Mouse (Mus musculus) liver, embryonic 16.5 days (tissue): ENCODE measurements at regions not wholly inside any gene's neighbourhood (a gene's known extent, or its start where the extent isn't known, plus 50 kb on each side); places are given as distances from the start of the nearest gene placed in this dataset.

Experiments
- ATAC-seq: fragments of 200-750 bp; cut with Nextera tagmentation; 2 replicates; pipeline ENCODE4 v1.8.0; 2017; ENCODE audit warnings: low read depth, mild to moderate bottlenecking, moderate number of reproducible peaks, moderate library complexity
- H3K27ac ChIP-seq: fragments of 300-500 bp; sonication (generic); 2 replicates; pipeline ENCODE4 v1.5.1; 2014; ENCODE audit warnings: mild to moderate bottlenecking, low read length
- H3K27me3 ChIP-seq: fragments of 300-500 bp; sonication (generic); 2 replicates; pipeline ENCODE4 v1.6.1; 2014; ENCODE audit warnings: low read depth, low read length, mixed read lengths; ENCODE audit not compliant: control insufficient read depth, insufficient read depth
- H3K36me3 ChIP-seq: fragments of 300-500 bp; sonication (generic); 2 replicates; pipeline ENCODE4 v1.6.1; 2014; ENCODE audit warnings: mild to moderate bottlenecking; ENCODE audit not compliant: control insufficient read depth, insufficient read depth
- H3K4me1 ChIP-seq: fragments of 300-500 bp; sonication (generic); 2 replicates; pipeline ENCODE4 v1.6.1; 2014; ENCODE audit warnings: low read depth, low read length, mixed read lengths; ENCODE audit not compliant: control insufficient read depth
- H3K4me2 ChIP-seq: fragments of 300-500 bp; sonication (generic); 2 replicates; pipeline ENCODE4 v1.6.1; 2014; ENCODE audit warnings: low read depth, low read length, mixed read lengths
- H3K4me3 ChIP-seq: fragments of 300-500 bp; sonication (generic); 2 replicates; pipeline ENCODE4 v1.5.1; 2014; ENCODE audit warnings: low read depth, mild to moderate bottlenecking, low read length
- H3K9ac ChIP-seq: fragments of 300-500 bp; sonication (generic); 2 replicates; pipeline ENCODE4 v1.6.1; 2014; ENCODE audit warnings: low read depth, low read length
- H3K9me3 ChIP-seq: fragments of 300-500 bp; sonication (generic); replicated peaks from 2 replicates; pipeline ENCODE4 v1.6.1; 2016; ENCODE audit warnings: low read length; ENCODE audit not compliant: control insufficient read depth
- WGBS: fragments of 180-500 bp; shearing (Covaris S2); extraction: QIAGEN DNeasy Blood & Tissue Kit; methylation state at CpG from one replicate; pipeline ENCODE4 v1.1.7; 2014; ENCODE audit not compliant: insufficient replicate concordance; 5-methylcytosine and 5-hydroxymethylcytosine counted together

DNA sequence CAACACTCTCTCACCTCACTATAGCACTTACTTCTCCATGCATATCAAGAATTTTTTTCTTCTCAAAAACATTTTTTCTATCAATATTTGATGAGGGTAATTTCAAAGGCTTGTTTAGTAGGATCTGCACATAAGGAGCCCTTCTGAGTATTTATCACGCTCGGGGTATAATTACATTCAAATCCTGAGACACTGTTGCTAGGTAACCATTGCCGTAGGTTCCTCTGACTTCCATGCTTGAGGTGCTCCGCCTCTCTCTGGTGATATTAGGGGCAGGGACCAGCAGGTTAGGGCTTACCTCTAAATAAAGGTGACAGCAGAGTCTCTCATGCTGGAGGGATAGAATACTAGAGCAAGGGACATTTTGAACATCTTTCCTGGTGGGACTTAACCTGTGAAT lies 54.4 kb upstream of the 9630041A04Rik start:
- Histone ChIP-seq H3K27ac (no peak overlapping the region), H3K36me3 (no peaks in the 10 kb centered on the region), H3K4me3 (no peak overlapping the region), H3K9ac (no peak overlapping the region), H3K4me1 (no peaks in the 10 kb centered on the region), H3K27me3 (no peaks in the 10 kb centered on the region), H3K9me3 (no peaks in the 10 kb centered on the region), H3K4me2 (no peak overlapping the region)
- no peak for ATAC-seq
- 61% methylated on average over 4 of the region's 4 CpGs for WGBS

DNA sequence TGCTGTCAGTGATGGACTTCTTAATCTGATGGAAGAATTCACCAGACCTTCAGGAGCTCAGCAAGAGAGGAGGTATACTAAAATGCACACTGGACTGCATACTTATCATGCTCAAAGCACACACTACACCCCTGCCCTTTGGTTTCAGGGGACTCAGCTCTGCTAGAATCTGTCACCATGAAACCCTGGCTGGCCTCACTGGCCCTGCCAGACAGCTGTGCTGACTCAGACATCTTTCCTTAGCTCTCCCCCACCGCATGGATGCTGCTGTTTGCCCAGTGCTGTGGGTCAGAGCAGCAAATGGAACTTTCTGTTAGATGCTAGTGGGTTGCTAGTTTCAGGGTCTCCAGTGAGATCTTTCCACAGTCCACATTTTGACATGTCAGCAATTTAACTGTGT lies 64.9 kb upstream of the 9630041A04Rik start:
- no peaks in the 10 kb centered on the region for H3K36me3 ChIP-seq
- ATAC-seq = no peak
- WGBS = 59% methylated on average over 1 of the region's 1 CpGs

DNA sequence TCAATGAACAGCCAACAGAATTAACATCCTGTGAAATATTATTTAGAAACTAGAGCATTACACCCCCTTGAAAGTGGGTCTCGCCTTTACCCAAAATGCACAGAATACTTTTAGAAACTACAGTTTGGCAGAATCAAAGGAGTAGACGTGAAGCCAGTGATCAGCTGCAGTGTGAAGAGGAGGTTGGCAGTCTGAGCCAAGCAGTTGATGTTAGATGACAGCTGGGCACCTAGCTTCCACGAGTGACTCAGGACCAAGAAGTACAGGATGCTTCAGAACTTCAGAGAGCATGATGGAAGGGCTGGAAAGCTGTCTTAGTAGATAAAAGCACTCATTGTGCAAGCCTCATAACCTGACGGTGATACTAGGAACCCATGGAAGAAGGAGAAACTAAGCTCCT lies 65.6 kb upstream of the 9630041A04Rik start:
- Histone ChIP-seq H3K4me3 (no peak overlapping the region), H3K27ac (no peak overlapping the region), H3K9ac (no peak overlapping the region), H3K36me3 (no peaks in the 10 kb centered on the region), H3K4me1 (no peaks in the 10 kb centered on the region), H3K27me3 (no peaks in the 10 kb centered on the region), H3K9me3 (no peaks in the 10 kb centered on the region), H3K4me2 (no peak overlapping the region)
- WGBS = 48% methylated on average over 4 of the region's 4 CpGs
- ATAC-seq = no peak

More for the DNA sequence above, 64.9 kb upstream of the 9630041A04Rik start:
- Histone ChIP-seq H3K27me3 (no peaks in the 10 kb centered on the region), H3K4me1 (no peaks in the 10 kb centered on the region), H3K9ac (no peak overlapping the region), H3K4me2 (no peak overlapping the region), H3K27ac (no peak overlapping the region), H3K9me3 (no peaks in the 10 kb centered on the region), H3K4me3 (no peak overlapping the region)

DNA sequence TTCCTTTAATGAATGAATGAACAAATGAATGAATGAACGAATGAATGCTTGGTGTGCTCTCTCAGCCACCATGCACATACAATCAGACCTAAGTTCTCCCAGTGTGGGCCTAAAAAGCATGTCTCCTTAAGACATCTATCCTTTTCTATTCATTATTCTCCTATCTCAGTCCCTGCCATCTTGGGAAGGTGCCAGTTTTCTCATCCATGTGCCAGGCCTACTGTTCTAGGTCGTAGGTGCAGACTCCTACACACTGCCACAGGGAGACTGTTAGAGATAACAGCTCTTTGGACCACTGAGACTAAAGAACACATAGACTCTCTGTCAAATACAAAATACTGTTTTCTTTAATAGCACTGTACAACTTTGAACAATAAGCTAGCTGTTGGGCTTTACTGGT lies 66.2 kb upstream of the 9630041A04Rik start:
- Histone ChIP-seq H3K9me3 (no peaks in the 10 kb centered on the region), H3K4me1 (no peaks in the 10 kb centered on the region), H3K4me2 (no peak overlapping the region), H3K4me3 (no peak overlapping the region), H3K27me3 (no peaks in the 10 kb centered on the region), H3K36me3 (no peaks in the 10 kb centered on the region), H3K9ac (no peak overlapping the region), H3K27ac (no peak overlapping the region)
- 56% methylated on average over 2 of the region's 2 CpGs for WGBS
- ATAC-seq = no peak

DNA sequence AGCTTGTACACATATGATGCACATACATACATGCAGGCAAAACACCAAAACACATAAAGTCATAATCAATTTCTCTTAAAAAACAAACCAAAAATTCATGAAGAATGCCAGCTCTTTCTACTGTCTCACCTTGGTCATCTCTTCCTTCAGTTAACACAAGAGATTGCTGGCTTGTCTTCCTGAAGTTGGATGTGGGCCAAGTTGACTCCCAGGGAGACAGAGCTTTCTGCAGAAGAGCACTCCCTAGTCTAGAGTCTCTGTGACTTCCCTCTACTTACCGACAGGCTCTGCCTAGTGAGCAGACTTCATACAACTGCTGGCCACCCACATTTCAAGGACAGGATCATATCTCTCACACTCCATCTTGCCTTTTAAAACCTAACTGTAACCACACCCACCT lies 70.7 kb upstream of the 9630041A04Rik start:
- Histone ChIP-seq H3K4me1 (no peaks in the 10 kb centered on the region), H3K27me3 (no peaks in the 10 kb centered on the region), H3K27ac (no peak overlapping the region), H3K9ac (no peak overlapping the region), H3K36me3 (no peaks in the 10 kb centered on the region), H3K4me2 (no peak overlapping the region), H3K4me3 (no peak overlapping the region), H3K9me3 (no peaks in the 10 kb centered on the region)
- ATAC-seq = no peak
- WGBS = 62% methylated on average over 1 of the region's 1 CpGs

DNA sequence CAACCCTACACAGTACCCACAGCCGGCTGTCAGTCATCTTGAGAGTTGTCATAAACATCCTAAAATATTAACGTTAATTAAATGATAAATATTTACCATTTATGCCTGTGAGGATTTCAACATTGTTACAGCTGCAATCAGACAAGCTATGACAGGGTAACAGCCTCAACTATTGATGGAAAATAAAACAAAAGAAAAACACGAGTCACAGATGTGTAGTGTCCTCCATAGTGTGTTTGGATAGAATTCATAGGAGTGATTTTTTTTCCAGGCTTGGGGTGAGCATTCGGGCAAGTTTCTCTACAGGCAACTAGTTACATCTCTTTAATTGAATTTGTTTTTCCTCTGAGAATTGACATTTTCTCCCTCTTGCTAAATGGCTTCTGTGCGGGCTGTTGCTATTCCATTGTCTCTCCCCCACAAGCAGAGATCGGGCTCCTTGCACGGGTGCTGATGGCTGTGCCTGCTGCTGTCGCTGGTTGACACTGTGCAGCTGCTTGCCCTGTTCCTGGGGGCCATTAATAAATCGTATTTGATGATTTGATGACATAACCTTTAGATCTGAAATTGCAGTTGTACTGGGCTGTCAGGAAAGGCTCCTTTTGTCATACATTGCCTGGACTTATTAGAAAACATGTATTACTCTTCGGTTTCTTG lies 120.6 kb upstream of the 9630041A04Rik start:
- Histone ChIP-seq H3K4me3 (no peak overlapping the region), H3K36me3 (no peaks in the 10 kb centered on the region), H3K4me2 (no peak overlapping the region), H3K9me3 (no peaks in the 10 kb centered on the region), H3K9ac (no peak overlapping the region), H3K27ac (no peak overlapping the region), H3K27me3 (no peaks in the 10 kb centered on the region), H3K4me1 (no peaks in the 10 kb centered on the region)
- no peak for ATAC-seq
- 57% methylated on average over 10 of the region's 10 CpGs for WGBS

DNA sequence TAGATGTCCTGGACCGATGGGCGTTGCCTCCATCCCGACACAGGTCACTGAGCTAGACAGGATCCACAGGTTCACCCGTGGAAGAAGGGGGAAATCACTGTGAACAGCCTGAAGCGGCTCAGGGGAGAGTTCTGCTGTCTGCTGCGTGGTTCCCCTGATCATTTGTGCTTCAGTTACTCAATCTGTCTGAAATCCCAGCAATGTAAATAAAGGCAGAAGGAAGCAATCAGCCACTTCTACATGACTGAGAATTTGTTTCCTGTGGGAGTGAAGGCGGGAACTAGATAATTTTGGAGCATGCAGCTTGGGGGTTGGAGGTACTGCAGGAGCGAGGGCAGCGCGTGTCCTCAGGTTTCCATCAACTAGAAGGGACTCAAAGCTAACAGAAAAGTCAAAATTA lies 122.3 kb upstream of the 9630041A04Rik start:
- no peaks in the 10 kb centered on the region for H3K36me3 ChIP-seq
- no peaks in the 10 kb centered on the region for H3K27me3 ChIP-seq
- H3K4me2 ChIP-seq = no peak overlapping the region
- H3K9me3 ChIP-seq = no peaks in the 10 kb centered on the region
- ATAC-seq = no peak
- WGBS = 43% methylated on average over 10 of the region's 10 CpGs
- no peak overlapping the region for H3K9ac ChIP-seq
- H3K4me1 ChIP-seq = no peaks in the 10 kb centered on the region
- no peak overlapping the region for H3K27ac ChIP-seq
- H3K4me3 ChIP-seq = no peak overlapping the region

DNA sequence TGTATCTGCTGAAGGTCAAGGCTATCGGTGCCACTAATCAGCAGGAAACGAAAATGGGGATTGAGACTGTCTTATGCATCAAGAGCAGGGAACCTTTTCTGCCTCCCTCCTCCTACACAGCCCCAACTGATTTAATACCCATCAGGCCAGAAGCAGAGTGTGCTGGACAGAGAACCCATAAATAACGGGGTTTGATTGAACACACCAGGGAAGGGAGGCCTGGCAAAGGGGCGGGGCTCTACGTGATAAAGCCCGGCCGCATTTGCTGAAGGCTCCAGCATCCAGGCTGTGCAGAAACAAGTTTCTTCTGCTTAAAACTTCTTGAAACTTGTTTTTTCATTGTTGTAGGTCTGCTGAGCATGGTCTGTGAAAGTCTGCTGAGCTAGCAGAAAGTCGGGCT lies 127.4 kb upstream of the 9630041A04Rik start:
- no peak for ATAC-seq
- Histone ChIP-seq H3K36me3 (no peaks in the 10 kb centered on the region), H3K9ac (no peak overlapping the region), H3K27me3 (no peaks in the 10 kb centered on the region), H3K4me1 (no peaks in the 10 kb centered on the region), H3K27ac (no peak overlapping the region), H3K4me2 (no peak overlapping the region), H3K9me3 (no peaks in the 10 kb centered on the region), H3K4me3 (no peak overlapping the region)
- WGBS = 72% methylated on average over 8 of the region's 8 CpGs

DNA sequence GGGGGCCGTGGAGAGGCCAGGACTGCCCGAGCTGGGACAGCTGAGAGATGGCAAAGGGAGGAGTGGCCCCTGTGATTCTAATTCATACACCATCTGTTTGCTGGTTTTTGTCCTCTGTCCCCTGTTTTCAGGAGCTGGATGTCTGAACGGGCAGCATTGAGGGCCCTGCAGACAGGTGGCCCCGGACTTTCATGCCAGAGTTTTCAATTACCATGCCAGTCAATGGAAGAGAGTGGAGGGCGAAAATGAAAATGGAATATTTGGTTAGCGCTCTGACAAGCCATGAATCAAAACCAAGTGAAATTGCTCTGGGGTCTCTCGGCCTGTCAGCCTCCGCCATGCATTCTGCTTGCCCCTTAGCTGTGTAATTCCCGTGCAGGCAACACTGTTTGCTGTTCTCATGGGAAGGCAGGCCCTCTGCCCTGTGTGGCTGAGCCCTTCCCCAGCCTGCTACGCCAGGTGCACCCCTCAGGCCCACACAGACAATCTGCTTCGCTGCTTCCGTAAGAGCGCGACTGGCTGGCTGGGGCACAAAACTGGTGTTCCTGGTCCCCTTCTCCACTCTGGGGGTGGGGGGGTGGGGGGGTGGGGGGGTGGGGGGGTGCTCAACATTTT lies 127.9 kb upstream of the 9630041A04Rik start:
- no peaks in the 10 kb centered on the region for H3K36me3 ChIP-seq
- no peak overlapping the region for H3K9ac ChIP-seq
- H3K9me3 ChIP-seq = no peaks in the 10 kb centered on the region
- no peak overlapping the region for H3K27ac ChIP-seq
- H3K27me3 ChIP-seq = no peaks in the 10 kb centered on the region
- no peak overlapping the region for H3K4me2 ChIP-seq
- WGBS = 65% methylated on average over 14 of the region's 14 CpGs
- H3K4me3 ChIP-seq = no peak overlapping the region
- ATAC-seq = no peak
- no peaks in the 10 kb centered on the region for H3K4me1 ChIP-seq
